Mouse (Mus musculus) kidney, embryonic 15.5 days (tissue): ENCODE measurements at regions not wholly inside any gene's neighbourhood (a gene's known extent, or its start where the extent isn't known, plus 50 kb on each side); places are given as distances from the start of the nearest gene placed in this dataset.
A peak's percentile ranks its signal among the peaks of the same experiment; 100 is the strongest.

ENCODE experiments used
- ATAC-seq: fragments of 200-750 bp; cut with Nextera tagmentation; replicated peaks from 2 replicates; pipeline ENCODE4 v1.8.0; 2017; ENCODE audit warnings: moderate TSS enrichment; ENCODE audit not compliant: low FRiP score
- H3K27ac ChIP-seq: fragments of 300-500 bp; sonication (generic); 2 replicates; pipeline ENCODE4 v1.5.1; 2015; ENCODE audit warnings: mild to moderate bottlenecking, inconsistent platforms
- H3K27me3 ChIP-seq: fragments of 300-500 bp; sonication (generic); 2 replicates; pipeline ENCODE4 v1.6.1; 2015; ENCODE audit warnings: inconsistent platforms
- H3K36me3 ChIP-seq: fragments of 300-500 bp; sonication (generic); 2 replicates; pipeline ENCODE4 v1.6.1; 2015; ENCODE audit warnings: inconsistent platforms
- H3K4me1 ChIP-seq: fragments of 300-500 bp; sonication (generic); 2 replicates; pipeline ENCODE4 v1.6.1; 2015; ENCODE audit warnings: inconsistent platforms
- H3K4me2 ChIP-seq: fragments of 300-500 bp; sonication (generic); 2 replicates; pipeline ENCODE4 v1.6.1; 2015; ENCODE audit warnings: moderate library complexity, mild to moderate bottlenecking, inconsistent platforms
- H3K4me3 ChIP-seq: fragments of 300-500 bp; sonication (generic); replicated peaks from 2 replicates; pipeline ENCODE4 v1.5.1; 2015; ENCODE audit warnings: mild to moderate bottlenecking, inconsistent platforms
- H3K9ac ChIP-seq: fragments of 300-500 bp; sonication (generic); 2 replicates; pipeline ENCODE4 v1.6.1; 2015; ENCODE audit warnings: mild to moderate bottlenecking, inconsistent platforms
- H3K9me3 ChIP-seq: fragments of 300-500 bp; sonication (generic); replicated peaks from 2 replicates; pipeline ENCODE4 v1.6.1; 2016; ENCODE audit warnings: inconsistent platforms
- WGBS: fragments of 180-500 bp; shearing (Covaris S2); methylation state at CpG from one replicate; pipeline ENCODE4 v1.1.7; 2015; ENCODE audit warnings: mixed read lengths; 5-methylcytosine and 5-hydroxymethylcytosine counted together

- no peaks in the 10 kb centered on the region for H3K36me3 ChIP-seq
- peak overlapping the region; percentile 70 for H3K27ac ChIP-seq
- H3K9me3 ChIP-seq: no peaks in the 10 kb centered on the region
- no peak overlapping the region for H3K4me3 ChIP-seq
- 43% methylated on average over 9 of the region's 9 CpGs for WGBS
- ATAC-seq: peak; percentile 36; the same call in 1 of the 2 replicates
- H3K4me2 ChIP-seq: no peak overlapping the region
- no peak overlapping the region for H3K9ac ChIP-seq
- H3K27me3 ChIP-seq: no peaks in the 10 kb centered on the region
- peaks cover 17% of the 10 kb centered on the region for H3K4me1 ChIP-seq
Observed at GRCm38 (mm10) chr13:48316747-48317146, 55.7 kb downstream of the Id4 start.

GRCm38 (mm10) chr13:48317457-48317856, 56.4 kb downstream of the Id4 start:
- no peak overlapping the region for H3K4me3 ChIP-seq
- 40% methylated on average over 7 of the region's 7 CpGs for WGBS
- no peaks in the 10 kb centered on the region for H3K9me3 ChIP-seq
- 0 out of 2 replicates have a peak, but pooled peaks cover 5% of the 10 kb centered on the region for H3K27me3 ChIP-seq
- no peaks in the 10 kb centered on the region for H3K36me3 ChIP-seq
- H3K4me1 ChIP-seq: peaks cover 17% of the 10 kb centered on the region
- H3K4me2 ChIP-seq: no peak overlapping the region
- H3K27ac ChIP-seq: no peak overlapping the region
- ATAC-seq: no peak
- no peak overlapping the region for H3K9ac ChIP-seq

DNA sequence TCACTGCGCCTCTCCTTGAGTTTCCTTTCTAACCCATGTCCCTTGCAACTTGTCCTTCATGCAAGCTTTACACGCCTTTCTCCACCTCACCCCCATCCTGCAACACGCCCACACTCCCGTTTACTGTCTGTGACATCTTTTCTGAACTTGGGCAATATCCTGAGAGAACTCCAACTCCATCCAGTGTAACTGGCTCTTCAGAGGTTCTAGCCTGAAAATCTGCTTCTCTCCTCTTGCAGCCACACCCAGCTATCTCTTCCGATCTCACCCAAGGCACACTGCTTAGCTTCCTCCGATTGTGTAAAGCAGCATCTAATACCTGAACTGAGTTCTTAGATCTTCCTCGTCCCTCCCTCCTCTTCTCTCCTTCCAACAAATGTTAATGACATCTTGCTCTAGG, 58.0 kb downstream of the Id4 start:
- Histone ChIP-seq H3K9ac (no peak overlapping the region), H3K4me1 (peaks cover 17% of the 10 kb centered on the region), H3K36me3 (no peaks in the 10 kb centered on the region), H3K4me3 (no peak overlapping the region), H3K9me3 (no peaks in the 10 kb centered on the region), H3K27me3 (0 out of 2 replicates have a peak, but pooled peaks cover 5% of the 10 kb centered on the region), H3K4me2 (no peak overlapping the region), H3K27ac (no peak overlapping the region)
- ATAC-seq: no peak
- 68% methylated on average over 7 of the region's 7 CpGs for WGBS

DNA sequence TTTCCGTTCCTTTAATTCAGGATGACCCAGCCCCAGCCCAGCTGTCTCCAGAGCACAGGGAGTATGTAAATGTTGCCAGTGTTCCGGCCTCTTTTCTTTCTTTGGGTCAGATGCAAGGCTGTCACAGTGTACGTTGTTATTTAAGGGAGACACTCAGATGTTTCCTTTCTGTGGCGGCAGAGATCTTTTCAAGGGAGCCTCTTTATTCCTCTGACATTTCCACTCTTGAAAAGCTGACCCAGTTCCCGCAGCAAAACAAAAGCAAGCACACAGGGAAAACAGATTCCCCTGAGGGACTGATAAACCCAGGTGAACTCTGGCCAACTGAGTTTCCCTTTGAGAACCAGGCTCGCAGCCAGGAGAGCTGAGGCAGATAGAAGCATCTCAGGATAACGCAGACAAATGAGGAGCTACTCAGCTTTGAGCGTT, 63.3 kb downstream of the Id4 start:
- ATAC-seq: no peak
- H3K4me1 ChIP-seq: peaks cover 4% of the 10 kb centered on the region; the same call in 1 of the 2 replicates
- H3K27ac ChIP-seq: no peak overlapping the region
- 0 out of 2 replicates have a peak, but pooled peaks cover 5% of the 10 kb centered on the region for H3K27me3 ChIP-seq
- H3K4me3 ChIP-seq: no peak overlapping the region
- H3K36me3 ChIP-seq: no peaks in the 10 kb centered on the region
- H3K9me3 ChIP-seq: no peaks in the 10 kb centered on the region
- H3K9ac ChIP-seq: no peak overlapping the region
- H3K4me2 ChIP-seq: peak overlapping the region; percentile 10
- 15% methylated on average over 8 of the region's 8 CpGs for WGBS

DNA sequence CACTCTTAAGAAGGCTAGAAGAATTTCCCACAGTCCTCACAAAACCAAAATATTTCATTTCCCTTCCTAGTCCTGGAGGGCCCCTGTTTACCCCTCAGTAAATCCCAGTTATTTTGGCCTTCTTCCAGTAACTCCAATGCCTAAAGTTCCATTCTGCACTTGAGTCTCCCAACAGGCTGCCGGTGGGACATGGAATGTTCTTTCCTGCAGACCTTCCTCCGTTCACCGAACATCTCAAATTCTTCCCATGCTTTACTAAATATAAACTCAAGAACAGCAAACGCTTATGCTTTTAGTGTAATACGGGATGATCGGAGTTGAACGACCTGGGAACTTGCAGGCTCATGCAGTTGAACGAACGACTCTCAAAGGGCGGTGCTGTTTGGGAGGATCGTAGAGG, 69.6 kb downstream of the Id4 start:
- 64% methylated on average over 11 of the region's 11 CpGs for WGBS
- no peaks in the 10 kb centered on the region for H3K4me1 ChIP-seq
- H3K27ac ChIP-seq: no peak overlapping the region
- H3K4me3 ChIP-seq: no peak overlapping the region
- no peak overlapping the region for H3K4me2 ChIP-seq
- H3K27me3 ChIP-seq: no peaks in the 10 kb centered on the region
- H3K36me3 ChIP-seq: no peaks in the 10 kb centered on the region
- no peak for ATAC-seq
- no peak overlapping the region for H3K9ac ChIP-seq
- H3K9me3 ChIP-seq: no peaks in the 10 kb centered on the region

GRCm38 (mm10) chr13:48336135-48336534, 75.1 kb downstream of the Id4 start:
- Histone ChIP-seq H3K27me3 (no peaks in the 10 kb centered on the region), H3K4me3 (no peak overlapping the region), H3K4me1 (no peaks in the 10 kb centered on the region), H3K9ac (no peak overlapping the region), H3K36me3 (no peaks in the 10 kb centered on the region), H3K27ac (no peak overlapping the region), H3K4me2 (no peak overlapping the region), H3K9me3 (no peaks in the 10 kb centered on the region)
- 55% methylated on average over 13 of the region's 13 CpGs for WGBS
- no peak for ATAC-seq

DNA sequence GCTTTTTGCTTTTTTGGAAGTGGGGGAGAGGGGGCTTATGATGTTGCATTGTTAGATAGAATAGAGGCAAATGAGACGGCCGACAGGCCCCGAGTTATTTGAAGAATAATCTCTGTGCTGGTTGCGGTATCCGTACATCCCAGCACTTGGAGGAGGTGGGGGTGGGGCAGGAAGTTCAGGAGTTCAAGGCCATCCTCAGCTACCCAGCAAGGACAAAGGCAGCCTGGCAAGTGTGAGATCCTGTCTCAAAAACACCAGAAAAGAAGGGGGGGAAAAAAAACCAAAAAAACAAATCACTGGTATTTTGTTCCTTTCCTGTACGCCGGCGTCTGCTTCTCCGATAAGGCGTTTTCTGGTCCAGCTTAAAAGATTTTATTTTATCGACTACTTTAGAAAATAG, 75.6 kb downstream of the Id4 start:
- WGBS: 80% methylated on average over 11 of the region's 11 CpGs
- Histone ChIP-seq H3K27me3 (no peaks in the 10 kb centered on the region), H3K9me3 (no peaks in the 10 kb centered on the region), H3K36me3 (no peaks in the 10 kb centered on the region), H3K9ac (no peak overlapping the region), H3K4me3 (no peak overlapping the region), H3K4me1 (no peaks in the 10 kb centered on the region), H3K27ac (no peak overlapping the region), H3K4me2 (no peak overlapping the region)
- ATAC-seq: no peak

- H3K36me3 ChIP-seq: no peaks in the 10 kb centered on the region
- 40% methylated on average over 6 of the region's 6 CpGs for WGBS
- H3K27me3 ChIP-seq: no peaks in the 10 kb centered on the region
- no peak overlapping the region for H3K4me2 ChIP-seq
- H3K27ac ChIP-seq: no peak overlapping the region
- H3K4me3 ChIP-seq: no peak overlapping the region
- H3K4me1 ChIP-seq: no peaks in the 10 kb centered on the region
- no peak overlapping the region for H3K9ac ChIP-seq
- ATAC-seq: no peak
- no peaks in the 10 kb centered on the region for H3K9me3 ChIP-seq
Observed at GRCm38 (mm10) chr13:48338561-48338960, 77.5 kb downstream of the Id4 start.

GRCm38 (mm10) chr13:48350124-48350523, 89.1 kb downstream of the Id4 start:
- 87% methylated on average over 9 of the region's 9 CpGs for WGBS
- no peaks in the 10 kb centered on the region for H3K4me1 ChIP-seq
- ATAC-seq: no peak
- H3K9me3 ChIP-seq: no peaks in the 10 kb centered on the region
- H3K36me3 ChIP-seq: no peaks in the 10 kb centered on the region
- H3K4me3 ChIP-seq: no peak overlapping the region
- H3K27ac ChIP-seq: no peak overlapping the region
- no peak overlapping the region for H3K9ac ChIP-seq
- H3K27me3 ChIP-seq: no peaks in the 10 kb centered on the region
- no peak overlapping the region for H3K4me2 ChIP-seq

DNA sequence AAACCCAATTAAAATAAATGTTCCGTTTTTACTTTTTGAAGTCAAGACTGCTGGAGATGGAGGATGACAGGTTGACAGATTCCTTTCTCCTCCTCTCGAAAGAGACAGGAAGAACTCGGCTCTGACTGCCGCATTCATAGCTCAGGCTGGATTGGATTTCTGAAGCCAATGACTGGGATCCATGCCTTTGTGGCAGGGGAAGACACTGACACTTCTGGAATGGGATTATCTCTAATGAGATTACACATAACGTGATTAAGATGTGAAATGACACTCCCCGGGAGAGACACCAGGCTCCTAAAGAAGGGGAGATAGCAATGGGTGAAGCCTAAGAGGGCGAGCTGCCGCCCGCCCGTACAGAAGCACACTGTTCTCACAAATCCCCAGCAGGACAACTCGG, 89.9 kb downstream of the Id4 start:
- Histone ChIP-seq H3K4me3 (no peak overlapping the region), H3K9me3 (no peaks in the 10 kb centered on the region), H3K27me3 (no peaks in the 10 kb centered on the region), H3K9ac (no peak overlapping the region), H3K27ac (no peak overlapping the region), H3K36me3 (no peaks in the 10 kb centered on the region), H3K4me2 (no peak overlapping the region), H3K4me1 (no peaks in the 10 kb centered on the region)
- ATAC-seq: no peak
- WGBS: 69% methylated on average over 11 of the region's 11 CpGs

- Histone ChIP-seq H3K9me3 (no peaks in the 10 kb centered on the region), H3K9ac (no peak overlapping the region), H3K27me3 (no peaks in the 10 kb centered on the region), H3K4me1 (no peaks in the 10 kb centered on the region), H3K4me3 (no peak overlapping the region), H3K36me3 (no peaks in the 10 kb centered on the region), H3K4me2 (no peak overlapping the region), H3K27ac (no peak overlapping the region)
- WGBS: 73% methylated on average over 1 of the region's 1 CpGs
- ATAC-seq: no peak
Observed at GRCm38 (mm10) chr13:48357118-48357517, 96.1 kb downstream of the Id4 start.

- H3K36me3 ChIP-seq: no peaks in the 10 kb centered on the region
- H3K4me3 ChIP-seq: no peak overlapping the region
- ATAC-seq: no peak
- no peak overlapping the region for H3K9ac ChIP-seq
- 96% methylated on average over 7 of the region's 7 CpGs for WGBS
- no peak overlapping the region for H3K4me2 ChIP-seq
- H3K9me3 ChIP-seq: no peaks in the 10 kb centered on the region
- no peaks in the 10 kb centered on the region for H3K27me3 ChIP-seq
- no peak overlapping the region for H3K27ac ChIP-seq
- H3K4me1 ChIP-seq: no peaks in the 10 kb centered on the region
Observed at GRCm38 (mm10) chr13:48357640-48358039, 96.6 kb downstream of the Id4 start.

DNA sequence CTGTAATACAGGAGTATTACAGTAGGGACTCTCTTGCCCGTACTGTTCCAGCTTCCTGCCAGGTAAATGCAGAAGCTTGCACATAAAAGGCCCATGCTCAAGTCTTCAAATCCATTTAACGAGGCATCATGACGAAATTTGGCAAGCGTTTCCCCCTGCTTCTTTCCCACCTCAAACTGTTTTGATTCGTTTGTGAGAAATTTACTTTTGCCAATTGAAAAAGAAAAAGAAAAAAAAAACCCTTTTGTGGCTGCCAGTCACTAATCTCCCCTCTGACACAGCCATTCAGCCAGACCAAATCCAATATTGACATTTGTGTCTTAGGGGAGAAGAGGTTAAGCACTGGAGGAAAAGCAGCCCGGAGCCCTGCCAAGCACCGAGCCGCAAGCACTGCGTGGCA, 110.0 kb downstream of the Id4 start:
- WGBS: 85% methylated on average over 9 of the region's 9 CpGs
- no peak for ATAC-seq
- Histone ChIP-seq H3K4me3 (no peak overlapping the region), H3K9me3 (no peaks in the 10 kb centered on the region), H3K27me3 (no peaks in the 10 kb centered on the region), H3K27ac (no peak overlapping the region), H3K36me3 (no peaks in the 10 kb centered on the region), H3K4me1 (no peaks in the 10 kb centered on the region), H3K9ac (no peak overlapping the region), H3K4me2 (no peak overlapping the region)
